Mouse (Mus musculus) liver, embryonic 11.5 days (tissue): Measurements from ENCODE around the gene Rhoa. TPM values are rescaled to one million over a fixed set of nuclear protein-coding genes. Genes with fewer than 3 reads are reported as not detected.

Experiments used
- ATAC-seq: fragments of 200-750 bp; cut with Nextera tagmentation; replicated peaks from 2 replicates; pipeline ENCODE4 v1.8.0; 2017; ENCODE audit warnings: moderate number of reproducible peaks, mild to moderate bottlenecking, moderate TSS enrichment, moderate library complexity; ENCODE audit not compliant: low FRiP score
- DNase-seq: peaks from one replicate; pipeline ENCODE4 v3.0.0-alpha.2; 2017; ENCODE audit warnings: low spot score
- H3K27ac ChIP-seq: fragments of 300-500 bp; sonication (generic); 2 replicates; pipeline ENCODE4 v1.5.1; 2014; ENCODE audit warnings: mild to moderate bottlenecking, low read depth, low read length, control low read depth
- H3K27me3 ChIP-seq: fragments of 300-500 bp; sonication (generic); replicated peaks from 2 replicates; pipeline ENCODE4 v1.6.1; 2014; ENCODE audit warnings: low read length, mixed read lengths; ENCODE audit not compliant: control insufficient read depth, insufficient read depth
- H3K36me3 ChIP-seq: fragments of 300-500 bp; sonication (generic); 2 replicates; pipeline ENCODE4 v1.6.1; 2014; ENCODE audit warnings: mild to moderate bottlenecking, low read length, moderate library complexity, mixed read lengths; ENCODE audit not compliant: control insufficient read depth, insufficient read depth
- H3K4me1 ChIP-seq: fragments of 300-500 bp; sonication (generic); replicated peaks from 2 replicates; pipeline ENCODE4 v1.6.1; 2014; ENCODE audit warnings: low read length, mixed read lengths; ENCODE audit not compliant: control insufficient read depth, insufficient read depth
- H3K4me2 ChIP-seq: fragments of 300-500 bp; sonication (generic); 2 replicates; pipeline ENCODE4 v1.6.1; 2014; ENCODE audit warnings: mild to moderate bottlenecking, control low read depth, moderate library complexity
- H3K4me3 ChIP-seq: fragments of 300-500 bp; sonication (generic); 2 replicates; pipeline ENCODE4 v1.5.1; 2014; ENCODE audit warnings: low read depth, low read length, control low read depth
- H3K9ac ChIP-seq: fragments of 300-500 bp; sonication (generic); 2 replicates; pipeline ENCODE4 v1.6.1; 2014; ENCODE audit warnings: low read depth, low read length, control low read depth
- H3K9me3 ChIP-seq: fragments of 300-500 bp; sonication (generic); 2 replicates; pipeline ENCODE4 v1.6.1; 2016; ENCODE audit warnings: low read length, inconsistent platforms, mixed read lengths; ENCODE audit not compliant: control insufficient read depth
- WGBS: fragments of 180-500 bp; shearing (Covaris S2); extraction: QIAGEN DNeasy Blood & Tissue Kit; methylation state at CpG from one replicate; pipeline ENCODE4 v1.1.7; 2014; 5-methylcytosine and 5-hydroxymethylcytosine counted together
- polyA plus RNA-seq: library from polyadenylated mRNA; unstranded; fragments of >200 nt; fragmentation: Nextera tagmentation; extraction: Ambion mirVana; gene quantifications from 2 replicates; pipeline ENCODE4 v1.2.1, GENCODE M21; 2014

The Rhoa gene
- polyA plus RNA-seq, 1 experiment from 2014 or later = 264 TPM

DNA sequence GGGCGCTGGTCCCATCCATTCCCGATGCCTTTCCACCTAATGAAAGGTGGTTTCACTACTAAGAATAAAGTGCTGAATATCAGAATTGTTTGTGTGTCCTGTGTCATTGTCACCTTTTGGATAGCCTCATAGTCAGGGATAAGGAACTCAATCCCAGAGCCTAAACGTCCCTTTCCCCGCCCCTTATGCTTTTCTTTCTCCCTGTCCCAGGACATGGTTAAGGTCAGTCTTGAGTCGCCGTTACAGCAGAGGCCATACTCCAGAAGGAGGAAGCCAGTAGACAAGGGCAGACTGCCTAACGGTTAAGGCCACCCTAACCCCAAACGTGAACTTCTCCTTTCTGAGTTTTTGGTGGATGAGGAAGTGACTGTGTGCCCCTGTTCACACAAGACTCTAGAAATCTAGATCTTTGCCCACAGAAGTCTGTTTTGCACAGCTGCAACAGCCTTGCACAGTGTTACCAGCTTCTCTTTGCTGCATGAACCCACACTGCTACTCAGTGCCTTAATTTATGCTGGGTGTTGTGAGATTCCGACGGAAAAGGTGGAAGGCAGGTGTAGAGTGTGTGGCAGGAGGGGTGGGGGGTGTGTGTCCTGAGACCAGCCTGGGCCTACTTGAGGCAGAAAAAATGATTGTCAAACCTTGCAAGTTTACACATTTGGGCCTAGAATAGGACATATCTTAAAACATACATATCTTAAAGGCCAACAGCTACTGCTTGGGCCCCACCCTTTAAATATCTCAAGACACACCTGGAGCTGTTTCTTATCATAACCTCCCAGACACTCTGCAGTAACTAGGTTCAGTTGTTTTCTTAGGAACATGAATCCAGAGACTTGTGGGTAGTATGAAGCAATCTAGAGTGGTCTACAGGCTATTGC is 34.6 kb downstream of the Rhoa start:
- Histone ChIP-seq H3K4me3 (peak overlapping the region; percentile 71), H3K9me3 (no peaks in the 10 kb centered on the region), H3K27me3 (no peaks in the 10 kb centered on the region), H3K4me2 (peak overlapping the region; percentile 74), H3K9ac (peak overlapping the region; percentile 89), H3K36me3 (peaks cover 7% of the 10 kb centered on the region), H3K27ac (peak overlapping the region; percentile 98), H3K4me1 (peaks cover 48% of the 10 kb centered on the region)
- 25% methylated on average over 10 of the region's 10 CpGs for WGBS
- DNase-seq (peak; percentile 65), ATAC-seq (peak; percentile 71)

DNA sequence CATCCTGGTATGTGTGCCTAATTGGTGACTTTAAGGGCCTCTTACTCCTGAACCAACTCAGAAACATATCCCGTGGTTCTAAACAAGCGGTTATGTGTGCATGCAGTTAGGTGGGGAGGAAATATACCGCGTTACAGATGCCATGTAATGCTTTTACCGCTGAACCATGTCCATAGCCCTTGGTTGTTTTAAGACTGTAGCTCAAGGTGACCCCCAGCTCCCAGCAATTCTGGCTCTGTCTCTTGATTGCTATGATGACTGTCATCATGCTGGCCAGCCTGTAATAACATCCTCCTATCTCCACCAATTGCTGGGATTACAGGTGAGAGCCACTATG is 35.2 kb downstream of the Rhoa start:
- peak overlapping the region; percentile 74 for H3K4me2 ChIP-seq
- H3K4me3 ChIP-seq = peak overlapping the region; percentile 71
- peak overlapping the region; percentile 98 for H3K27ac ChIP-seq
- H3K4me1 ChIP-seq = peaks cover 48% of the 10 kb centered on the region
- H3K27me3 ChIP-seq = no peaks in the 10 kb centered on the region
- peaks cover 6% of the 10 kb centered on the region for H3K36me3 ChIP-seq
- no peaks in the 10 kb centered on the region for H3K9me3 ChIP-seq
- WGBS = 63% methylated on average over 5 of the region's 5 CpGs
- ATAC-seq (no peak), DNase-seq (no peak)
- peak overlapping the region; percentile 89 for H3K9ac ChIP-seq

DNA sequence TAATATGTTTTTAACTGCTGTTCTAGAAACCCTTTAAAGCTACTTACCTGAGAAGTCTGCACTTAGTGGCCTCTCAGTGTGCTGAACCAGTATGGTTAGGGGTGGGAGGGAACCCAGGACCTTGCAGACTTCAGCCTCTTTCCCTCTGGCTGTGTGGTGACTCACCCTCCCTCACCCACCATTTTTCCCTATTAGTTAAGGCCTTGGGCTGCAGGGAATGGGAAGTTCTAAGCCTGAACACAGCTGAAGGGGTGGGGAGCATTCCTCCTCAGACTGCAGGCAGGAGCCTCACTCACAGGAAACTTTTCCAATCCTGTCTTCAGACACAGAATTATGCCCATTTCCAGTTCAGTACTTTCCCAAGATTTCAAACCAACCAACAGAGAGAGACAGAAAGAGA is 35.9 kb downstream of the Rhoa start:
- Histone ChIP-seq H3K9ac (peak overlapping the region; percentile 89), H3K4me1 (peaks cover 48% of the 10 kb centered on the region), H3K4me2 (peak overlapping the region; percentile 74), H3K9me3 (no peaks in the 10 kb centered on the region), H3K27me3 (no peaks in the 10 kb centered on the region), H3K36me3 (peaks cover 4% of the 10 kb centered on the region; the same call in 1 of the 2 replicates), H3K27ac (peak overlapping the region; percentile 98), H3K4me3 (peak overlapping the region; percentile 71)
- ATAC-seq (no peak), DNase-seq (no peak)

DNA sequence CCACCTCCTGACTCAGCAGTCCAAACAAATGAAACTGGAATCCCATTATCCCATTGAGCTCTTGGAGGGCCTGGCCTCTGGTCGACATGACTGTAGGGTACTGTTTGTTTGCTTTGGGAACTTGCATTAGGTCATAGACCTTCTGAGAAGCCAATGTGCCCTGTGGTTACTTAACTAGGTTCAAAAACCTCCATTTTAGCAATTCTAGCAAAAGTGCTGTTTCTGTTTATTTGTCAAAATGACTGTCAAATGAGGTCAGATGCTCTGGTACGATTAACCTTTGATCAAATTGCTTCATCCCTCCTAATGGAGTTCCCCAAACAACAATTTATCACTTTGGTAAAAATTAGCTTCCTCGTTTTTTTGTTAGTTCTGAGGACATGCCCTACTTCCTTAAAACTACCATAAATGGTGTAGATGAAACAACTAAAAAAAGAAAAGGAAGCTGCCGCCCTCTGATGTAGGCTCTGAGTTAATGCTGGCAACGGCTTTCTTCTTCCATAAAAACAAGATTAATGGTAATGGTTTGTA is 36.4 kb downstream of the Rhoa start:
- peaks cover 48% of the 10 kb centered on the region for H3K4me1 ChIP-seq
- H3K27ac ChIP-seq = peak overlapping the region; percentile 98
- no peak for ATAC-seq
- H3K9me3 ChIP-seq = no peaks in the 10 kb centered on the region
- H3K27me3 ChIP-seq = no peaks in the 10 kb centered on the region
- WGBS = 27% methylated on average over 5 of the region's 5 CpGs
- peaks cover 4% of the 10 kb centered on the region; the same call in 1 of the 2 replicates for H3K36me3 ChIP-seq
- no peak for DNase-seq
- H3K9ac ChIP-seq = peak overlapping the region; percentile 89
- peak overlapping the region; percentile 74 for H3K4me2 ChIP-seq
- no peak overlapping the region for H3K4me3 ChIP-seq

DNA sequence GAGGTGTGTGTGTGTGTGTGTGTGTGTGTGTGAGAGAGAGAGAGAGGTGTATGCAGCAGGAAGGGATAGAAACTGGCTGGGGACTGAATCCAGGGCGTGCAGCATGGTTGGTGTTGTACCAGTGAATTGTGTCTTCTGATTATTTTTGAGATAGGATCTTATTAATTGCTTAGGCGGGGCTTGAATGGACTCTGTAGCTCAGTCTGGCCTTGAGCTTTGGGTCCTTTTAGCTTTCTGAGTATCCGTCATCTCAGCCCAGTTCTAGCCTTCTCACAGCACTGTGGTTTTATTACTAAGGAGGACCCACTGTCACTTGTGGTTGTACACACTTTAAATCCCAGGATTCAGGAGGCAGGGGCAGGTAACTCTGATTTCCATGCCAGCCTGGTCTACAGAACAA is 37.4 kb downstream of the Rhoa start:
- H3K4me2 ChIP-seq = peak overlapping the region; percentile 8; the same call in 1 of the 2 replicates
- no peaks in the 10 kb centered on the region for H3K27me3 ChIP-seq
- no peak overlapping the region for H3K4me3 ChIP-seq
- no peak for DNase-seq
- H3K36me3 ChIP-seq = peaks cover 4% of the 10 kb centered on the region; the same call in 1 of the 2 replicates
- ATAC-seq = no peak
- H3K27ac ChIP-seq = peak overlapping the region; percentile 98
- H3K9me3 ChIP-seq = no peaks in the 10 kb centered on the region
- WGBS = 65% methylated on average over 3 of the region's 3 CpGs
- peak overlapping the region; percentile 30; the same call in 1 of the 2 replicates for H3K9ac ChIP-seq
- H3K4me1 ChIP-seq = peaks cover 46% of the 10 kb centered on the region

DNA sequence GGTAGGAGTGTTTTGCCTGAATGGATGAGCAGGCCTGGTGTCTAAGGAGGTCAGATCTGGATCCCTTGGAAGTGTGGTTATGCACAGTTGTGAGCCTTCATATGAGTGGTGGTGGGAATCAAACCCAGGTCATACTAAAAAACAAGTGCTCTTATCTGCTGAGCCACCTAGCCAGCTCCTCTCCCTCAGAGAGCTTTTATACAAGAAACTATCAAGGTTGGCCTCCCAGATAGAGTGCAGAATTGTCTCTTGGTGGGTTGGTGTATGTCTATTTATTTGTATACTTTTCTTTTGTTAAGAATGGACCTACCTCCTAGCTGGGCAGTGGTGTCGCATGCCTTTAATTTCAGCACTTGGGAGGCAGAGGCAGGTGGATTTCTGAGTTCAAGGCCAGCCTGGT is 37.9 kb downstream of the Rhoa start:
- H3K4me3 ChIP-seq = no peak overlapping the region
- ATAC-seq = no peak
- peak overlapping the region; percentile 29 for H3K4me2 ChIP-seq
- no peaks in the 10 kb centered on the region for H3K27me3 ChIP-seq
- H3K4me1 ChIP-seq = peaks cover 47% of the 10 kb centered on the region
- peak overlapping the region; percentile 98 for H3K27ac ChIP-seq
- no peak overlapping the region; the same call in 1 of the 2 replicates for H3K9ac ChIP-seq
- no peak for DNase-seq
- peaks cover 4% of the 10 kb centered on the region; the same call in 1 of the 2 replicates for H3K36me3 ChIP-seq
- no peaks in the 10 kb centered on the region for H3K9me3 ChIP-seq
- whole genome bisulfite sequencing = 68% methylated on average over 1 of the region's 1 CpGs

DNA sequence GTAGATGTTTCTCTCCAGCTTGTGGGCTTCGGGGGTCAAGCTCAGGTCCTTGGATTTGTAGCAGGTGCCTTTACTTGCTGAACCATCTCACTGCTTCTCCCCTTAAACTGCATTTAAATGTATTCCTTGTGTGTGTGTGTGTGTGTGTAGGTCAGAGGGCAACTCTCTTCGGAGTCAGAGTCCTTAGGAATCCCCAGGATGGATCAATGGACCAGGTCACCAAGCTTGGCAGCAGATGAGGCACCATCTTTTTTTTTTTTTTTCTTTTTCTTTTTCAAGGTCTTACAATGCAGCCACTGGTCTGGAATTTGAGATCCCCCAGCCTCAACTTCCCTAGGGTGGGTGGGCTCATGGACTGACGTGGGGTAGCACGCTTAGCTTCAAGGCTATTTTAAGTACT is 38.5 kb downstream of the Rhoa start:
- H3K27ac ChIP-seq = peak overlapping the region; percentile 98
- peak overlapping the region; percentile 25 for H3K4me2 ChIP-seq
- H3K4me1 ChIP-seq = peaks cover 53% of the 10 kb centered on the region
- WGBS = 81% methylated on average over 4 of the region's 4 CpGs
- H3K36me3 ChIP-seq = peaks cover 7% of the 10 kb centered on the region; the same call in 1 of the 2 replicates
- DNase-seq = no peak
- ATAC-seq = no peak
- H3K27me3 ChIP-seq = no peaks in the 10 kb centered on the region
- no peaks in the 10 kb centered on the region for H3K9me3 ChIP-seq
- no peak overlapping the region for H3K4me3 ChIP-seq
- H3K9ac ChIP-seq = peak overlapping the region; percentile 43

DNA sequence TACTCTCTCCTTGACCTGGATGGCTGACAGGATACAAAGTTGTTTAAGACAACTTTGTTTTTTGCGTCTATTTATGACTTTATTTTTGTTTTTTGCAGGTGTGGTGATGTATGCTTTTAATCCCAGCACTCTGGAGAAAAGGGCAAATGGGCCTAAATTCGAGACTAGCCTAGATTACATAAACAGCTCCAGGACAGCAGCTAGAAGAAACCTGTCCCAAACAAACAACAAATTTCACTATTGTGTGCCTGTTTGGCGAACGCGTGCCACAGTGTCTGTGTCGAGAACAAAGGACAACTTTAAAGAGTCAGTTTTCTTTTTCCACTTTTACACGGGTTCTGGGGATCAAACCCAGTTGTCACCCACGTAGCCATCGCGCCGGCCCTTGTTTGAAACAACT is 41.1 kb downstream of the Rhoa start:
- peaks cover 19% of the 10 kb centered on the region for H3K36me3 ChIP-seq
- peak overlapping the region; percentile 92 for H3K9ac ChIP-seq
- H3K4me3 ChIP-seq = peak overlapping the region; percentile 98
- H3K9me3 ChIP-seq = no peaks in the 10 kb centered on the region
- peak overlapping the region; percentile 87 for H3K27ac ChIP-seq
- DNase-seq (no peak), ATAC-seq (no peak)
- H3K4me2 ChIP-seq = peak overlapping the region; percentile 77
- WGBS = 9% methylated on average over 11 of the region's 11 CpGs
- H3K4me1 ChIP-seq = peaks cover 47% of the 10 kb centered on the region
- H3K27me3 ChIP-seq = no peaks in the 10 kb centered on the region
